Mouse (Mus musculus): ENCODE measurements at regions not wholly inside any gene's neighbourhood (a gene's known extent, or its start where the extent isn't known, plus 50 kb on each side); places are given as distances from the start of the nearest gene placed in this dataset.

DNA sequence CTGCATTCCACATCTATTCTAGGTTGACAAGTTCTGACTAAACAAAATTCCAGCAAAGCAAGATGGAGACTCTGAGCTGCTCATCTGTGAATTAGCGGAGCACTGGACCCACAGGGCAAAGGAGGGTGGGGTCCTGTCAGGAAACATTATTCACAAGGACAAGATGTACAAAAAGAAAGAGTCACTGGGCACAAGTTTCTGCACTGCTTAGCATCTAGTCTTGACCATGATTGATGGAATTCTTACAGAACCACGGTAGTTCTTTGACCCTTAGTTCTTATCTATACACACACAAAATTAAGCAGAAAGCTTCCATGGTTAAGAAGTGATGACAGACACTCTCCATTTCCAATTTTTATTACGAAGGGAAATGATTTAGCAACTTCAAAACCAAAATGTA lies 267.6 kb downstream of the Mreg start:
- no peak for DNase-seq

DNA sequence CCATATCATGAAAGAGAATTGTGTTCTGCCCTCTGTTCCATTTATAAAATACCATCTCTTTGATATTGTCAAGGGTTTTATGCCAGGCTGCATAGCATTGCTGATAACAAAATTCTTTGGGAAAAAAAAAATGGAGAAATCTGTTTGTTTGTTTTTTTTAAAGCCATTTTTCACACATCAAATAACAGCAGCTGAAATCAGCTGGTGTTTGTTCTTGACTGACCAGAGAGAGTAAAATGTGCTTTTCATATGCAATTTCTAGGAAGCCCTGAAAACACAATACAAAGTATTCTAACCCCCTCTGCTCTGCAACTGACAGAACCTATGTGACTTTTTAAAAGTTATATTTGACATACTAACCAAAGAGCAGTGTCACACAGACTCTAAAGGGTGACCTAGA lies 270.0 kb downstream of the Mreg start:
- no peak for DNase-seq

DNA sequence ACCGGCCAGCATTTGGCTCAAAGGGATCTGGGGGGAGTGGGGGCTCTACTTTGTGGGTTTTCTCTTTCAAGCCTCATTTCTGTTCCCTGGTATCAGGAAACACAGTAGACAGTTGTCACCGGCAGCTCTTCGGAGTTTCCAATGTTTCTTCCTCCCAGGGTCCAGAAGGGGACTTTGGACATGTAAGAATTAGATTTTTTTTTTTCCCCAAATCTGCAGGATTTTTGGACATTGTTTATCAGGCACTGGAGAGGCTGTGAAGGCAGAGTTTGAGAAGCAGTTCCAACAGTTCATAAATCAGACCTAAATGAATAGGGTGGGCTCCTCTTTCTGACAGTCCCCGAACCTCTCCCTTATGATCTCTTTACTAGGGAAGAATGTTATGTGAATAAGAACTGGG lies 270.4 kb downstream of the Mreg start:
- no peak for DNase-seq

DNA sequence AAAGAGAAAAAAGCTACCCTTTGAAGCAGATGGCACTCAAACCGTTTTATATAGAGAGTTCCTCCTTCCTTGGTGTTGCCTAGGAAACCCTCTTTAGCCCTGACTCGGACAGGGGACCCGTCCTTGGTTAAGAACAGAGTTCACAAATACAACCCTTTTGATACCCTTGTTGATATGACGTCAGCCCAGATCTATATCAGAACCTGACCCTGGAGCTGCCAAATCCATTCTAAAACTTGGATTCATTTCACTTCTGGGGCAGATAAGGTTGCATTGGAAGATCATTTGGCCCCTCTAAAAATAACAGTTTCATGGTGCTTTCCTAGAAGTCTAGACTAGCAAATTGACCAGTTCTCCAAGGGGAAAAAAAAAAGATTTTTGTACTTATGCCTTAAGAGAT lies 271.2 kb downstream of the Mreg start:
- DNase-seq = no peak

DNA sequence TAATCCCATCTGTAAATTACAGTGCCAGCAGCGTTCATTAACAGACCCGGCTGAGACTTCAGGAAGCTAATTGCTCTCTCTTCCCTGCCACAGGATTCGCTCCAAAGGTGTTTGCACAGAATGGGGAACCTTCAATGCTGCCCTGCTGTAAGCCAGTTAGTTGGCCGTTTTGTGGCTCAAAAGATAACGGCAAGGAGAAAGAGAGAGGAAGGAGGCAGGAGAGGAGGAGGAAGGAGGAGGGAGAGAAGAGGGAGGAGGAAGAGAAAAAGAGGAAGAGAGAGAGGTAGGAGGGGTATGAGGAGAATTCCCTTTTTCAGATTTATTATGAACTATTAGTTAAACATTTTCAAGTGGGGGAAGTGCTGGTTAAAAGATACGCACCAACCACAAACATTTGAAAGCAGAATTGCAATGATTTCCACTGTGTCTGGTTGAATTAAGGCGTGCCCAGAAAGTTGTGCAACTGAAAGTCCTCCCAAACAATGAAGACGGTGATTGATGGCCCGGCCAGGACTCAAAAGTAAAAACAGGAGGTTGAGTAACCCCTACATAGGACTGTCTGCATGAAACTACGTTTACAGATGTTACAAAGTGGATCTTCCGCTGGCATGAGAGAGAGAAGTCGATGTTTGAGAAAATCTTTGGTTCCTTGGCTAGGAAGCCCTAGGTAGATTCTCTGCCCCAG lies 273.6 kb downstream of the Mreg start:
- no peak for DNase-seq

DNA sequence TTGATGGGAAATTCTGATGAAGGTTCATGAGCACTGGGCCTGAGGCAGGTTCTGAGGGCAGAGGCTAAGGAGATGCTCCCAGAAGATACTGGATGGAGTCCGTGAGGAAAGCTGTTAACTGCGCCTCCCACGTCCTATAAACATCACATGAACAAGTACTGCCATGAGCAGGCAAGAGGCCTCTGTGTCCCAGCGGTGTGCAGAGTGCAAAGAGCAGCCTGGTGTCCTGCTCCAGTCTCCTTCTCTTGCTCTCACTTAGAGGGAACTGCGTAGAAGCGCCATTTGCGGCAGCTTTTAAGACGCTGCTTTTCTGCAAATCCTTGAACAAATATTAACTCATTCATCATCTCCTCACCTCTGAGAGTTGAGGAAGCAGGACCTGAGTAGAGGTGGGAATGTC lies 274.2 kb downstream of the Mreg start:
- DNase-seq = no peak

DNA sequence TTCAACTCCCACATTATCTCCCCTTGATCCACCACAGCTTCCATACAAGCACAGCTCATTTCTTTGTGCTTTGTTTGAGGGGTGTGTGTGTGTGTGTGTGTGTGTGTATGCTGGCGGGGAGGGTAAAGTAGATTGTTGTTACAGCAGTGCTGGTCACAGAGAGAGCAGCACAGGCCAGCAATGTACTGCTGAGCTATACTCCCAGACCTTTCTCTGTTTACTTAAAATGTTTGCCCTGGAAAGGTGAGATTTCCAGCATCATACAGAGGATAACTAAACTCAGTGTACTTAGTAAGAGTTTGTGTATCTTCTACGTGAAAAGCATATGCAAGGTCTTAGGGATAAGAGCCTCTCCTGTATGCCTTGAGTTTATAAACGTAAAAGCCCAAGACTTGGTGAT lies 274.9 kb downstream of the Mreg start:
- no peak for DNase-seq

DNA sequence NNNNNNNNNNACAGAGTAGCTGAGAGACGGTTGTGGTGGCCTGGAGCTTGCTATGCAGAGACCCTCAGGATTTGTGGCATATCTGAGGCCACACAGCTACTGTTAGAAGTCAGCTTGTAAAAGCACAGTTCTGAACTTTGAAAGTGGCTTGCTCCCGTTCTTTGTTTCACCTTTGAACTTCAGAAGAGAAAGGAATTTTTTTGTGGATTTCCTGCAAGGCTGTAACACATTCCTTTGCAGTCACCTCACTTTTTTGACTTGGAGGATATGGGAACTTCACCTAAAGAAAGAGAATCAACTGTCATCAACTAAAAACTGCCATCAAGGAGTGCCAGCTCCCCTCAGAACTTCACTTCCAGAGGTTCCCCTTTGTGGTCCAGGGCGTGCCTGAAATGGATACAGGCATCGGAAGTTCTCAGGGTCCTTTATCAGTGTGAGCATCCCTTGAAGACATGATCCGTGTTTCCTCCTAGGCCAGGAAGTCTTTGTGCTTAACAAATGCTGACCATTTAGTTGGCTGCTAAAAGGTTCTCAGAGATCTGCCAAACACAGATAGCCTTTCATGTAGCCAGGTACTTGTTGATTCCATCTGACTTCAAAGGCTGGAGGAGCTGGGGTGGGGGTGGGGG lies 275.5 kb downstream of the Mreg start:
- no peak for DNase-seq

DNA sequence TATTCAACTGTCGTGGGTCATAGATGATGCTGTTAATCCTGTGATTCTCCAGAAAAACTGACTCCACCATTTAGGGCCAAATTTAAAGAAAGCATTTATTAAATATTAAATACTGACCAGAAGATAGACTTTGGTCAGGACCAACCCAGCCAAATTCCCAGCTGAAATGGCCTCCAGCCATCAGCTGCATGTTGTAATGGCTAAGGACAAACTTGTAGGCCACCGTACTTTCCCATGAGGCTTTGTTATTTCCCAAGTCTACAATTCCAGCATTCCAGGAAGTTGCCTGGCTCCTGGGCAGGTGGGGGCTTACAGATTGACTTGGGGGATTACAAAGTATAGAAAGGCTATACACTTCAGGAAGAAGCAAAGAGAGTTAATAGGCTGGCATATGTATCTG lies 272.5 kb upstream of the Fn1 start:
- no peak for DNase-seq

DNA sequence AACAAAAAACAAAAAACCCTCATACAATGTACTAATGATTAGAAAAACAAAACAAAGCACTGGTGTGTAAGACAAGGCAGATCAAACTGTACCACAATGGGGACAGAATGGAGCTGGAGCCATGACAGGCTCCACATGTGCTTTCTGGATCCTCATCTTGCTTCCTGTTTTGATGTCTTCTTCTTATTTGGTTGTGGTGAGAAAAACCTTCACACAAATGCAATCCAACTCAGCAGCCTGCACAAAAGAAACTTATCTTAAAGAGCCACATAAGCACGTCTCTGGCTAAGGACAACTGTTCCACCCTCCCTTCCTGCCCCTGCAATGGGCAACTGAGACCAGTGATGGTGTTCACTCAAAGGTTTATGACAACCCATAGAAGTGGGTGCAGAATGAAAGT lies 271.9 kb upstream of the Fn1 start:
- no peak for DNase-seq

DNA sequence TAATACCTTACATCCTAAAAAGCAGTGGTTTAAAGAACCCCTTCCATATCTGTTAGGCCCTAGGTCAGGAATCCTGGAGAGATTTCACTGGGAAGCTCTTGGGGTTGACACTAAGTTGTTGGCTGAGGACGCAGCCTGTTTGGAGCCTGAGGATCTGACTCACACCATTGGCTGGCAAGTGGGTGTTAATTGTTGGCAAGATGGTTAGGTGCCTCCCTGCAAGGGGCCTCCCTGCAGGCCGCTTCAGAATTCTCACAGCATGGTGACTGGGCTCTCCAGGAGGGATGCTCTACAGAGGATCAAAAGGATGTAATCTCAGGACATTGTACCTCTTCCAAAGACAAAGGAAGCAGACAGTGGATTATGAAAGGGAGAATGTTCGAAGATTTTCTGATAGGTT lies 270.7 kb upstream of the Fn1 start:
- no peak for DNase-seq

DNA sequence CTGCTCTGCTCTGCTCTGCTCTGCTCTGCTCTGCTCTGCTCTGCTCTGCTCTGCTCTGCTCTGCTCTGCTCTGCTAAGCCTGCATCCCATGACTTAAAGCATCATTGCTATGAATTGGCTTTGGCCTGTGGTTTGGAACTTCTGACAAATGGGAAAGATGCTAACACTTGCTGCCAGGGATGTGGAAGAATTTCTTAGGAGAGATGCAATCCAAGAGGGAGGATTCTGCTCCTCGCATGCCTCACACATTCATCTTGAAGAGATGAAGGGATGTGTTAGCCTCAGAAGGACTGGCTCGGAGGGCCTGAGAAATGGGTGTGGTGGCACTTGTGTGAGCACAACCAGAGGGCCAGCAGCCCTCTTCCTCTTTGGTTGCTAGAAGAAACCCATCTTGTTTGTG lies 268.5 kb upstream of the Fn1 start:
- no peak for DNase-seq

DNA sequence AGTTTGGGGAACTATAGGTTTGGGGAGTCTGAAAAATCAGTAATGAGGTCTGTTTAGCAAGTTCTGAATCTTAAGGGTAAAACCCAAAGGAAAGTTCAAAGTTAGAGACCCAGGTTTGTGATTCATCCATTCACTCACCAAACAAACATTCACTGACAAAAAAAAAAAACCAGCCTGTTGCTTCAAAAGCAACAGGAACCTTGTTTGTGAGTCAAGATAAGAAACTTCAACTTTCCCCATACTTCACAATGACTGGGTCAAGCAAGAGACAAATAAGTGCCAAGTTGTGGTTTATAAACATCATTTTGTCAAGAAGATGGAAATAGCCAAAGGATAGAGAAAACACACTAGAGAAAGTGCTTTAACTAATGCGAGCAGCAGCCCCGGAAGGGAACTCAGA lies 266.9 kb upstream of the Fn1 start:
- DNase-seq = no peak

DNA sequence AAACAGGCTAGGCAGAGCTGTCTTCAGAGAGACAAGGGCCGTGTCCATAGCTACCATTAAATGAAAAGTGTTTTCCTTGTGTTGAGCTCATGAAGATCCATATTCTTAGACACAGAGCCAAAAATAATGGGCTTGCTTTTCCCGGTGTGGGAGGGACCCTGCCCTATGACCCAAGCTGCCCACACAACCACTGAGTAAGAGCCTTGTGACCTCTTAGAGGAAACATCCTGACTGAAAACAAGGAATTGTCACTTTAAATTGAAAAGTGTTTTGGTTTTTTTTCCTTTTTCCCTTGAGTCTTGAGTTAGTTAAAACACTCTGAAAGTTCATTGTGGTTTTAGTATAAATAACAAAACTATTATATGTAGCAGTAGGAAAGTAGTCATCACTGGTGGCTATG lies 264.0 kb upstream of the Fn1 start:
- no peak for DNase-seq

DNA sequence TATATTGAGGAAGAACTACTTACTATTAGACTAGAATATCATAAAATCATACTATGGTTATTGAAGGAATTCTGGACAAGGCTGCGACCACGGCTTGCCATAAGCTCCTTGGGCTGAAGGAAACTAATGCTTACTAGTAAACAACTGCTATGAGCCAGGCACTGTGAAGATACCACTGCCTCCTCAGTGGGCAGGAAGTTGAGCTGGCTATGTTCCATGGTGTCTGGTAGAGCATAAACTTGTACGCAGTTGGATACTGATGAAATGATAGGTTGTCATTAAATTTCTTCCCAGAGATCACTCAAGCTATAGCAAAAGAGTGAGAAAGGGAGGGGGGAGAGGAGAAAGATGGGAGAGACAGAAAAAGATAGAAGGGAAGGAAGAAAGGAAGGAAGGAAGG lies 261.4 kb upstream of the Fn1 start:
- DNase-seq = no peak

DNA sequence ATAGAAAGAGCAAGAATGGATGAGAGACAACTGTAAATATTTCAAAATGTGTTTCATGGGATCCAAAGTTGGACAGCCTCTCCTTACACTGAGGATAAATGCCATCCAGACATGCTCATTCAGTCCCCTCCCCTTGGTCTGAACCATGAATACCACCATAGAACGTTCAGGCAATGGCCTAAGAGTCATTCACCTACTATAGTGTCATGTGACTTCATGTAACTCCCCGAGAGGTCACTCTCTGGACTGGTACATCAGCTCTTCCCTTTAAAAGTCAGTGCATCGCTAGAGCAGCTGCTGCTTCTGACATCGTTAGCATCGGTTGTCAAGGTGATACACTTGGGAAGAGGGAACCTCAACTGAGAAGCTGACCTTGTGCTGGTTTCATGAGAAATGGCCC lies 260.2 kb upstream of the Fn1 start:
- no peak for DNase-seq

DNA sequence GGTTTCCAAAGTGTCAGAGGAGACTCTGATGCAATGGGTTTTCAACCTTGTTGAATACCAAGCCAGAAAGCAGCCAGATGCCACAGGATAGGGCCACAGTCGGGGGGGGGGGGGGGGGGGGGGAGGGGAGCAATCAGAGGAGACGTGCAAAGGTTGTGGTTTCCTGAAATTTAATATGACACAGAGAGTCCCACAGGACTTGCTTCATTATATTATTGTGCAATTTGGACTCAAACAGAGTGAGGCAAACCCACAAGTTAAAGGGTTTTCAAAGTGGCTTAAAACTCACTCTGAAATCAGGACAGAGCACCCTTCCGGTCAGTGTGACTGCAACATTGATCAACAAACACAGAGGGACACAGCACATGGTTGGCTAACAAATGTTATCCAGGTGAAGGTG lies 259.4 kb upstream of the Fn1 start:
- no peak for DNase-seq

DNA sequence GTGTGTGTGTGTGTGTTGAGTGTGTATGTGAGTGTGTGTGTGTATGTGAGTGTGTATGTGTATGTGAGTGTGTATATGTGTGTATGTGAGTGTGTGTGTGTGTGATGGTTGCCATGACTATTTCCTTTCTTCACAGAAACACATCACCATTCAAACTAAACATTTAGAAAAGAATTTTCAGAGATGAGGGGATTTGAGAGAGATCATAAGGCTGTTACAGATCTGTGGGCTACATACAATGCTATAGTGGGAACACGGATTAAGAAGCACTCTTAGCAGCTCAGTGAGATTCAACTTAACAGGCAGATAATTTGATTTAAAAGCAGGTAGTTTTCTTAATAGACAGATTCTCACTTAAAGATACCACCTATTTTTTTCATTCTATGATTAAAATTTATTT lies 257.1 kb upstream of the Fn1 start:
- DNase-seq = no peak

DNA sequence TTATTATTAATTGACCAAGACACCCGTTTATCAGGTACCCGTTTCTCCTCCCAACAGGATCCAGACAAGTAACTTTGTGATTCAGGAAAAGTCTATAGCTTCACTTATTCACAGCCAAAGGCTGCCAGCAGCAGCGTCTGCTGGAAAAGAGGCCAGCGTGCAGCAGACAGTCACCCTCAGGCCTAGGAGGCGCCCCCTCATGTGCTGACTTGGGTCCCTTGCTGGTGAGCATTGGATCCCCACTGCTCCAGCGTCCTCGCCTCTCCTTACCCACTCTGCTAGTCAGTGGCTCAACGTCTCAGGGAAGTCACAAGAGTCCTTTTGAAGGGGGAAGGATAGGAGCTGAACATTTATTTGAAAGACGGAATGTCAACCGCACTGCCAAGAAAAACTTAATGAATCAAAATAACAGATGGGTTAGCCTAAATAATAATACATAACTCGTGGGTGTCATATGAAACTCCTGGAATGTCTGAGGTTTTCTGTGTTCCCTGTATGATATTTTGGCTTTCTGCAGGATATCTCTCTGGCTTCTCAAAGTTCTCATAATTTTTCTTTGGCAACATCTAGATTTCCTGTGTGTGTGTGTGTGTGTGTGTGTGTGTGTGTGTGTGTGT lies 256.6 kb upstream of the Fn1 start:
- DNase-seq = no peak

DNA sequence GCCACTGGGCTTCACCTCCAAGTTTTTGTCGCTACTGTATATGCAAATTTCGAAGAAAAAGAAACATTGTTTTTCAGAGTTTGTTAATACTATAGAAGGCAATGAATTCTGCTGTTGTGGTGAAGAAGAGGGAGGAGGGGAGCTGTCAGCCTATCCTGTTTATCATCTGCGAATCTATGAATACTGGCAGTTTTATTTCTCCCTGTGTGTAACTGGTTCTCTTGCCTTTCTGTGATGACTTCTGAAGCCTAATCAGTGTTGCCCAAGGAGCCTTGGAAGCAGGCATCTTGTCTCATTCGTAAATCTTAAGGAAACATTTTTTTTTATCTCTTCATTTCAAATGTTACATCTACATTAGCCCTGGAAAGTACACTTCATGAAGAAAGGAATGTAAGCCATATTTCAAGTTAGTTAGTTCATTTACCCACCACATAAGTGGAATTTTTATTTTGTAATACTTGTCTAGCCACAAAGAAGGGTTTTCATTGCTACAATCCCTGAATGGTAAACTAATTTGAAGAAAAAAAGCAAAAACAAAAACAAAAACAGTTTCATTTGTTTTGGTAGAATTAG lies 251.5 kb upstream of the Fn1 start:
- DNase-seq = no peak

DNA sequence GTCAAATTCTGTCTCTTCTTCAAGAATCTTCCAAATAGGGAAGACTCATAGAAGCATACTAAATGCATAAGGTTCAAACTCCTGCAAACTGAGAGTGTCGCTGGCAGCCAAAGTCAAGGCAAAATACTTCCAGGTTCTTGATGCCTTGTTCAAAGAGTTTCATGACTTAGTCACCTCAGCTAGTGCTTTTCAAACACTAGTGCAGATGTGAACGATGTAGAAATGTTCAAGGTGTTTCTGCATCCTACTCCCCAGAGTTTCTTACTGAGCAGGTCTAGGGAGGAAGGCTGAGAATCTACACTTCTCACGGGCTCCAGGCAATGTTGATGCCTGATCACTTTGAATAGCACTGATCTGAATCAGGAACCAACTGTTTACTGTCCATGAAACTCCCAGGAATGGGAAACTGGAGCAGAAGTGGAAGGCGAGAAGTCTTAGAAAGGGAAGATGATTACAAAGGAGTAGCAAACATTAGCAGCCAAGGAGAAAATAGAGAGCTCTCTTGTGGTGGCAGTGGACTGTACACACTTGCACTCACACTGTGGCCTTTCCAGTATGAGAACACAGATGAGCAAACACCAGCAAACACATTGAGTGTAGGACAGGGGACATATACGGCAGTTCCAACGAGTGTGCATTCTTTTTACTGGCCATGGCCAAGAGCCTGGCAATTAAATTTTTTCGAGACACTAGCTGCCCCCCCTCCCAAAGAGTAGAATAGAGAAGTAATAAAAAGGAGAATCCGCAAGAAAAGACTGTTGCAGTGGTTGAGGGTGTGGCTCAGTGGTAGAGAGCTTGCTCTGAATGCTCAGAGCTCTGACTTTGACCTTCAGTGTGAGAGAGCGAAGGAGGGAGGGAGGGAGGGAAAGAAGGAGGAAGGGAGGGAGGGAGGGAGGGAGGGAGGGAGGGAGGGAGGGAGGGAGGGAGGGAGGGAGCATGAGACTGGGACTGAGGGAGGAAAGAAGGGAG lies 247.4 kb upstream of the Fn1 start:
- DNase-seq = no peak

DNA sequence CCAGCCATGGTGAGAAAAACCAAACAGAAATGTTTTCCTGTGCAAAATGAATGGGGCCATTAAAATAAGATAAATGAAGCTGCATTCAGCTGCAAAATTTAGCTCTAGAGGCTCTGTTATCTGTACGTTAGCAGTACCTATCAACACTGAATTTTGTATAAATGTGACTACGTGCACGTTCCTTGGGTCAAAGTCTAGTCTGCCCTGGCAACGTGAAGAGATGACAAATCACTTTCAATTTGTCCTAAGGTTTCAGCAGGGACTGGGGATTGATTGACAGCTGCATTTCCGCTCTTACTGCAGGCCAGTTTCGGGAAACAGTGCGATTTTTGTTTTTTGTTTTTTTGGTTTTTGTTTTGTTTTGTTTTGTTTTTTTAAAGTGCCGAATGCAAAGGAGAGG lies 246.1 kb upstream of the Fn1 start:
- no peak for DNase-seq

DNA sequence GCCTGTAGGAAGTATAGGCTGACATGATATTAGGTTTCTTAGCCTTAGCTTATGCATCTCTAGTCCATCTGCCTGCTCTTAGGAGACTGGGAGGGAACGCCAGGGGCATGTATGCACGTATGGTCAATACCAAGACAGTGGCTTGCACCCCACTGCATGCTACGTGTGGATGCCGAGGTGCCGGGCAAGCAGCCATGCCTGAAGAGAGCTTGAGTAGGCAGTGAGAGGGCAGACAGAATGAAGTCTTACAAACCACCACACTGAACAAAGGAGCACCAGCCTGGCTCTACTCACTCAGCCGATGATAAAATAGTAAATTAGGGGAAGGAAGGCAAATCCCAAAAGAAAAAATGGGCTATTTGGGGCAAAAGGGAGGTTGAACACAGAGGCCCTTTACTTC lies 245.2 kb upstream of the Fn1 start:
- peak; percentile 63 to 67 for DNase-seq
